Mouse (Mus musculus) bone marrow, adult 2 months (tissue): ENCODE data around the gene A630076J17Rik.

Source experiments
- CTCF ChIP-seq: fragments of 200-500 bp; IDR thresholded peaks from 2 replicates; pipeline ENCODE4 v1.5.1; 2011; ENCODE audit warnings: low read length, control low read depth; ENCODE audit not compliant: control insufficient read depth, insufficient read depth
- POLR2A ChIP-seq: fragments of 200-500 bp; IDR thresholded peaks from 2 replicates; pipeline ENCODE4 v1.6.1; 2011; ENCODE audit warnings: low read depth, mild to moderate bottlenecking, control low read depth, low read length, borderline replicate concordance; ENCODE audit not compliant: control insufficient read depth

- TF ChIP-seq CTCF (no peak), POLR2A (no peak)
Observed at GRCm38 (mm10) chr3:107239607-107240006, 9.2 kb downstream of the A630076J17Rik start, which contains the start of gene Prok1.
